Mouse (Mus musculus) ES-Bruce4 (cell line): ENCODE data around the gene Slc5a5. TPM values are rescaled to one million over a fixed set of nuclear protein-coding genes. Genes with fewer than 3 reads are reported as not detected.

Experiments
- H3K27ac ChIP-seq: 2 replicates; pipeline ENCODE4 v1.5.1; 2012; ENCODE audit warnings: low read length, inconsistent platforms; ENCODE audit not compliant: insufficient read depth
- H3K27me3 ChIP-seq: 2 replicates; pipeline ENCODE4 v1.6.1; 2012; ENCODE audit warnings: mild to moderate bottlenecking, low read length, inconsistent platforms; ENCODE audit not compliant: control insufficient read depth, poor library complexity, insufficient read depth, severe bottlenecking
- H3K36me3 ChIP-seq: 2 replicates; pipeline ENCODE4 v1.6.1; 2012; ENCODE audit warnings: inconsistent platforms, mild to moderate bottlenecking, low read length, moderate library complexity; ENCODE audit not compliant: control insufficient read depth, poor library complexity, insufficient read depth, severe bottlenecking
- H3K4me1 ChIP-seq: one replicate; pipeline ENCODE4 v1.8.1; 2011; ENCODE audit warnings: low read length; ENCODE audit not compliant: control insufficient read depth, insufficient read depth
- H3K4me3 ChIP-seq: 2 replicates; pipeline ENCODE4 v1.5.1; 2011; ENCODE audit warnings: low read depth, mild to moderate bottlenecking, low read length
- H3K9ac ChIP-seq: 2 replicates; pipeline ENCODE4 v1.6.1; 2012; ENCODE audit warnings: low read depth, mild to moderate bottlenecking, inconsistent platforms; ENCODE audit not compliant: poor library complexity, severe bottlenecking
- H3K9me3 ChIP-seq: replicated peaks from 2 replicates; pipeline ENCODE4 v1.6.1; 2012; ENCODE audit warnings: mild to moderate bottlenecking, low read length, inconsistent platforms; ENCODE audit not compliant: control insufficient read depth, poor library complexity, insufficient read depth, severe bottlenecking
- CTCF ChIP-seq: IDR thresholded peaks from one replicate; pipeline ENCODE4 v1.8.1; 2011; ENCODE audit warnings: low read depth, low read length
- EP300 ChIP-seq: IDR thresholded peaks from 2 replicates; pipeline ENCODE4 v1.6.1; 2011; ENCODE audit warnings: low read depth, low read length; ENCODE audit not compliant: insufficient read depth
- POLR2A ChIP-seq: IDR thresholded peaks from one replicate; pipeline ENCODE4 v1.8.1; 2011; ENCODE audit warnings: low read length; ENCODE audit not compliant: insufficient read depth
- polyA plus RNA-seq: library from polyadenylated mRNA; stranded (reverse); fragments of >200 nt; gene quantifications from 2 replicates; pipeline ENCODE4 v1.2.4, GENCODE M21; 2011; ENCODE audit warnings: low read depth; ENCODE audit not compliant: missing spikeins, insufficient read depth, insufficient read length

Gene Slc5a5
- polyA plus RNA-seq, 1 experiment: 13.3 TPM

DNA sequence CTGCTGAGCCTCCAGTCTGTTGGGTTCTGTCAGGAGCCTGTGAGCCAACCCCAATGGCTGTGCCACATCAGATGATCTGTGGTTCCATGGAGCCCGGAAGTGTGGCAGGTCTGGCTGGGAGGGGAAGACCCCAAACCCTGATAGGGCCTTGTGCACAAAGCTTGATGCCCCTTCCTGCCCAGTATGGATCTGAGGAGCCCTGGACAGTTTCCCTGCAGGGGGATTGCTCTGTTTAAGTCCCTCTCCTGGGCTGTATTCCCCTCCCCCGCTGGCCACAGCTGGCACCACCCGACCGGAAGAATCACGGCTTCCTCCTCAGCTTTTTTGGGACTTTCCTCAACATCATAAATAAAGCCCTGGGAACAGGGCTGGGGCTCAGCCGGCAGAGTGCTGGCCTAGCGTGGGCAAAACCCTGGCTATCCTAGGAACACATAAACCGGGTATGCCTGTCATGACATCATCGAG is 59.5 kb downstream of the Slc5a5 start:
- Histone ChIP-seq H3K27me3 (no peaks in the 10 kb centered on the region), H3K9me3 (no peaks in the 10 kb centered on the region), H3K36me3 (peaks cover 14% of the 10 kb centered on the region), H3K9ac (no peak overlapping the region), H3K4me3 (no peak overlapping the region), H3K4me1 (no peaks in the 10 kb centered on the region), H3K27ac (no peak overlapping the region)
- TF ChIP-seq EP300: no peak
- no peak for TF ChIP-seq CTCF
- no peak for TF ChIP-seq POLR2A

Other genes with a start within 250 kb of the Slc5a5 start
- gene Pgpep1, start 232.4 kb downstream of the Slc5a5 start, polyA plus RNA-seq: 30.2 and 44.4 TPM in 2 replicates
- 211 TPM in 2 replicates for gene Lsm4, start 219.5 kb downstream of the Slc5a5 start, polyA plus RNA-seq
- gene Jund, start 193.8 kb downstream of the Slc5a5 start, polyA plus RNA-seq: 56.6 and 66.4 TPM in 2 replicates
- gene Iqcn, start 189.3 kb downstream of the Slc5a5 start, polyA plus RNA-seq: not detected in 2 replicates
- 0.99 and 2.5 TPM in 2 replicates for gene Gm3336, start 174.2 kb downstream of the Slc5a5 start, polyA plus RNA-seq
- gene Pde4c, start 169.0 kb downstream of the Slc5a5 start, polyA plus RNA-seq: 1.9 and 2.3 TPM in 2 replicates
- gene Rab3a, start 138.1 kb downstream of the Slc5a5 start, polyA plus RNA-seq: 6.2 and 6.3 TPM in 2 replicates
- 17.7 and 19.1 TPM in 2 replicates for gene Mpv17l2, start 131.8 kb downstream of the Slc5a5 start, polyA plus RNA-seq
- gene Pik3r2, start 116.0 kb downstream of the Slc5a5 start, polyA plus RNA-seq: 20.1 and 25.1 TPM in 2 replicates
- gene Mast3, start 87.7 kb downstream of the Slc5a5 start, polyA plus RNA-seq: 9.1 and 10.9 TPM in 2 replicates
- 1.1 and 2.0 TPM in 2 replicates for gene Il12rb1, start 84.3 kb downstream of the Slc5a5 start, polyA plus RNA-seq
- 11.1 and 12.1 TPM in 2 replicates for gene Arrdc2, start 53.0 kb downstream of the Slc5a5 start, polyA plus RNA-seq
- gene Kcnn1, start 29.5 kb downstream of the Slc5a5 start, polyA plus RNA-seq: 3.2 and 3.5 TPM in 2 replicates
- 62.8 and 67.2 TPM in 2 replicates for gene Ccdc124, start 18.8 kb downstream of the Slc5a5 start, polyA plus RNA-seq
- gene Rpl18a, start 4.7 kb upstream of the Slc5a5 start, polyA plus RNA-seq: 2,473 and 2,707 TPM in 2 replicates
- gene Map1s, start 13.2 kb upstream of the Slc5a5 start, polyA plus RNA-seq: 32.8 and 37.3 TPM in 2 replicates